Mouse (Mus musculus) brain, embryonic 18.5 days (tissue): ENCODE results near the gene Cracr2b.
"Not testable (repeated sequence)": the region's sequence is repeated elsewhere in the genome, so short reads cannot be mapped to it uniquely, and the experiment has no call there.

ENCODE experiments used
- DNase-seq: peaks from one replicate; pipeline ENCODE4 v3.0.0-alpha.2; 2012; ENCODE audit warnings: low read depth, low spot score

The Cracr2b gene

GRCm38 (mm10) chr7:141433517-141434400 lies 27.1 kb upstream of the Cracr2b start:
- no peak for DNase-seq

GRCm38 (mm10) chr7:141434464-141434863 lies 26.4 kb upstream of the Cracr2b start:
- no peak for DNase-seq

GRCm38 (mm10) chr7:141435129-141435855 lies 25.6 kb upstream of the Cracr2b start:
- no peak for DNase-seq

DNA sequence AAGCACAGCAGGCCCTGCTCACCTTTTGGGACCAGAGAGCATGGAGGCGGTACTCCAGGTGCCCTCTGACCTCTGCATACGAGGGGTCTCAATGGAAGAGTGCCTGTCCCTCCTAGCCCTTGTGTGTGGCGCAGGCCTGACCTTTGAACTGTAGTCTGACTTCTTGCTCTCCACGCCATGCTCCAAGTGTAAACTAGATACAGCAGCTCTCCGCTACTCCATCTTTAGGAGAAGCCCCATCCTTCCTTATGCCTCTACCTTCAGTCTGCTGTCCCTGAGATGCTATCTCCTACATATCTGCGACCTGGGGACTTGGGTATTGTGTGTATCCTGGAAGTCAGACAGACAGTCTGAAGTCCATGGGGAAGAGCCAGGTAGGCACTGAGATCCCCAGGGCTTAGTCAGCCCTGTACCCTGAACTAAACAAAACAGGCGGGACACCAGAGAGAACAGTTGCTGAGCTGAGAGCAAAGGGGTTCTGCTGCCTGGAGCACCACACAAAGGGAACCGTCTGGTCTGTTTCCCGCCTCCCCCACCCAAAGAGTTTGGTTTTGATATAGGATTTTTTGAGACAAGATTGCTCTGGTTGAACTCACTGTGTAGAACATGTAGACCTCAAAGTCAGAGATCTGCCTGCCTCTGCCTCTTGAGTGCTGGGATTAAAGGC lies 24.9 kb upstream of the Cracr2b start:
- no peak for DNase-seq

- no peak for DNase-seq
Measured at GRCm38 (mm10) chr7:141436523-141436892, 24.4 kb upstream of the Cracr2b start.

GRCm38 (mm10) chr7:141437178-141438120 lies 23.4 kb upstream of the Cracr2b start, which contains the start of gene Slc25a22:
TSS of gene Slc25a22 (minus strand) at chr7:141437892.
- DNase-seq = peak; percentile 79

GRCm38 (mm10) chr7:141438201-141438968 lies 22.5 kb upstream of the Cracr2b start:
- DNase-seq = no peak

GRCm38 (mm10) chr7:141439140-141439679 lies 21.7 kb upstream of the Cracr2b start:
- no peak for DNase-seq

DNA sequence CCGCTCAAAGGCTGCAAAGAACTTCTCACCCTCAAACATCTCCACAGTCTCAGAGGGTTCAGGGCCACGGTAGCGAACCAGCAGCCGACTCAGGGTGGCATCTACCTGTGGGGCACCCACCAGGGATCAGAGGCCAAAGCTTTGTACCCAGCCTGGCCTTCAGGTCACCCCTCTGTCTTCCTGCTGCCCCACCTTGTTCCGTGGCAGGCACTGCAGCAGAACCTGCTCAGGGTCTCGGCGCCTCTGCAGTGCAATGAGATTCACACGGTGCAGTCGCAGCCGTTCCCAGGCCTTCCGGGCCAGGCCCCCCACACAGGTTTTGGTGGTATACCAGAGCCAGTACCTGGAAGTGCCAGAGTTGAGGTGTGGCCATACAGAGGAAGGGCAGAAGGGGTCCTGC lies 21.1 kb upstream of the Cracr2b start:
- DNase-seq = no peak

DNA sequence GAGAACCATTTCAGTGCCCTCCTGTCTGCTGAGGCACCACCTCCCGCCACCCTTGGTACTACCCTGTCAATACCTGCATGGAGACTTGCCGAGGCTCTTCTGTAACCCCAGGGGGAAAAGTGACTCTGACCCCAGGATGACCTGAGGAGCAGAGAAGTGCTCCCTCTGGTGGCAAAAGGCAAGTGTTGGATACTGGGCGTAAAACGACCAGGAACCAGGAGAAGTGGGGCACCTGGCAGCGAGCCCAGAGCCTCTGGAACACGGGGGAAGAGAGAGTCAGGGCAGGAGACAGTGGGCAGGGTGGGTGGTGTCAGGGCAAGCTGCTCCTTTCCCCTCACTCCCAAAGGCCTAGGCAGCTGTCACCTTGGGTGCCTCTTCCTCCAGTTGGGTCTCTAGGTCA lies 20.3 kb upstream of the Cracr2b start:
- DNase-seq = no peak

DNA sequence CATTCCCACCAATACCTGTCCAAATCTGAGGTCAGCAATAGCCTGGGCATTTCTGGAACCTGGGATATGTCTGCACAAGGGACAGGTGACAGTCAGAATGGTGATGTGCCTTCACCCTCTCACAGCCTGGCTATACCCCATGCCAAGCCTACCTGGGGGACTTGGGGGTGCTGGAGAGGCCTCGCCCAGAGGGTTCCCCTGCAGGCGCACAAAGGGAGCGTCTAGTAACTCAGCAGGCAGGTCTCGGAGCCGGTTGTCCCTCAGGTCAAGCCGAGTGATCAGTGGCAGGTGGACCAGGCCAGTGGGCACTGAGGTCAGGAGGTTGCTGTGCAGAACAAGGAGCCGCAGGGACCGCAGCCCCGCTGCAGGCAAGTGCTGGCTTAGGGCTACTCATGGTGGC lies 19.4 kb upstream of the Cracr2b start:
- DNase-seq = no peak

GRCm38 (mm10) chr7:141442199-141442598 lies 18.7 kb upstream of the Cracr2b start:
- DNase-seq = no peak

DNA sequence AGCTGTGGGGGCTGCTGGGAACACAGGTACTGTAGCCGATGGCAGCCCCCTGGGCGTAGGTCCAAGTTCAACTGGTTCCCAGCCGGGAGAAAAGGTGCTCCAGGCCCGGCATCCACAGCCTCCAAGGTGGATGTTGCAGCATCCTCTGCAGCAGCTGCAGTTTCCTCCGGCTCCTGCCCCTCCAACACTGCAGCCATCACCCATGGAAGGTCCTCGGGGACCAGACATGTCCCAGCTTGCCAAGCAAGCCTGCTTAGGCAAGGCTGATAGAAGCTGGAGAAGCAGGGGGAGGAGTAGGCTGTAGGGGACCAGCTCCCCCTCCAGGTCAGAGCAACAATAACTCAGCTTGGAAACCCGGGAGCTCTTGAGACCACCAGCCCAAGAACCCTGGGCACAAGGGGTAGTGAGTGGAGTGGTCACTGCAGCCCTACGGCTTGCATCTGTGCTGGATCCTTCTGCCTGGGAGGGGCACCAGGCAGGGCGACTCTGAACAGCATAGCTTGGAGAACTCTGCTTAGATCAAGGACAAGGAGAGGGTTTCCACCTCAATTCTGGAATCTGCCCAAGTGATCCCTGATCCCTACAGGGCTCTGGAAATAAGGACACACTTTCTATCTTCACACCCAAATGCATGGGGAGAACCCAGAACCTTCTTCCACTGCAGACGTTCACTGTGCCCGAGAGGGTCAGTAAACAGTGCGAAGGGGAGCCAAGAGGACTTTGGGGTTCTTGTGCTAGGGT lies 17.6 kb upstream of the Cracr2b start:
- DNase-seq = no peak

- DNase-seq = no peak
Measured at GRCm38 (mm10) chr7:141443828-141444237, 17.1 kb upstream of the Cracr2b start, which contains the start of gene Pidd1. TSS of gene Pidd1 (minus strand) at chr7:141444025.

GRCm38 (mm10) chr7:141446374-141446773 lies 14.5 kb upstream of the Cracr2b start:
- not testable (repeated sequence) for DNase-seq

DNA sequence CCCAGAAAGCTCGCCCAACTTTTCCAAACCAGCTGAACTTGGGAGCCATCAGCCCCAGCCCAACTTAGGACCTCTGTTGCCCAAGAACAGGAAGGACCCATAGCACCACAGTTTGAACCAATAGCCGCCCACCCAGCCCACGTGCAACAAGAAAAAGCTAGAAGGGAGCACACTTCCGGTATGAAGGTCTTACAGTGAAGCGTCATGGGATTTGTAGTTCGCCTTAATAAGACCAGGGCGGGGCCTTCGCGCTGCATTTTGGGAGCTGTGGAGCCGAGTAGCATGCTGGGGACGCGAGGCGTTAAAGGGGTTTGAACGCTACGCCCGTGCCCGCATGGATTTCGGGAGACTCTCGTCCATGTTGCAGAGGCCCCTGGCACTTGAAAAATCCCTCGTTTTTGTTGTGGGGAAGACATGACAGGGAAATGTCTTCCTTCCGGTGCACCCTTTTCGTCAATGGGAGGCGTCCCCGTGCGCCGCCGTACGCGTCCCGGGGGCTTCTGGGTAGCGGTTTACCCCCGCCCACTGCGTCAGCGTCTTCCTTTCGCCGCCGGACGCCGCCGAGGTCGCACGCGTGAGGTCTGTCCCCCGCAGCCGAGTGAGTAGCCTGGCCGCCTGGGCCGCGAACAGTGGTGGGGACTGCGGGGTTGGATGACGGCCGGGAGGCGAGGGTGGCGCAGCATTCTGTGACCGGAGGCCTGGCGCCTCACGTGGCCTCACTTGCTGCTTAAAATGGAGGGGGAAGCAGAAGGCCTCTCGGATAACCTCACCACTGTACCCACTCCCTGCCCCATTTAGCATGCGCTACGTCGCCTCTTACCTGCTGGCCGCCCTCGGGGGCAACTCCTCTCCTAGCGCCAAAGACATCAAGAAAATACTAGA lies 13.5 kb upstream of the Cracr2b start, which contains the start of gene Rplp2:
Gene Rplp2 (plus strand): TSS at position 261 of the 882 bp plus-strand sequence.
- peak; percentile 93 for DNase-seq

DNA sequence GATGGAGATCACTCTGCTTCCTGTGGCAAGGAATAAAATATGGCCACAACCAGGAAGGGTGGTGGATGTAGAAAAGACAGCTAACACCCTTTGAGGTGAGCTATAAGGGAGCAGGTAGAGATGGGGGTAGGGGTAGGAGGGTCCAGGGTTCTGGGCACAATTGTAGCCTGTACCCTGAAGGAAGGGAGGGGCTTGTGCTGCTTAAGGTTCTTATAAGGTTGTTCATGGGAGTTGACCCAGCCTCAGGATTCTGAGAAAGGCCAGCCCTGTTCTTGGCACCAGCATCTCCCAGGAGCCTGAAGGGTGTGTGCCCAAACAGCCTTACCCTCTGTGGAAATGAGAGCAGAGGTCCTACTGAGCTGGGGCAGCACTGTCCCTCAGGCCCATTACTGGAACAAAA lies 9.0 kb upstream of the Cracr2b start:
- DNase-seq = no peak

- DNase-seq = no peak
Measured at GRCm38 (mm10) chr7:141453636-141454035, 7.3 kb upstream of the Cracr2b start.
